Mouse (Mus musculus): ENCODE measurements around the gene Lrrc39. TPM values are rescaled to one million over a fixed set of nuclear protein-coding genes. Genes with fewer than 3 reads are reported as not detected.
A peak's percentile ranks its signal among the peaks of the same experiment; 100 is the strongest.

Lrrc39 gene
- total RNA-seq, 1 experiment, result 0.62 TPM

DNA sequence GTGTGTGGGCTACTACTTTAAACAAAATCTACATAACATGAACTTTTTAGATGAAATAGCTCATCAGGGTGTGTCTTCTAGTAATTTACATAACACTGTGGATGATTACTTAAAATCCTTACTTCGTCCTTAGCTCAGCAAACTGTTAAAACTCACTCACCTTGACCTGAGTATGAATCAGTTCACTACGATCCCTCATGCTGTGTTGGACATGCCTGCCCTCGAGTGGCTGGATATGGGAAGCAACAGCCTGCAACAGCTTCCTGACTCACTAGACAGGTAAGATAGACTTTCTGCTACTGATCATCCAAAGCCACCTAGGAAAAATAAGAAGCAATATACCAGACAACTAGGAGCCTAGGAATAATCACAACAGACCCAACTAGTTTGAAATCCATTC lies 14.5 kb downstream of the Lrrc39 start:
- H3K36me3 ChIP-seq (ENCODE audit: control insufficient read depth, insufficient read depth, low read length, poor library complexity, severe bottlenecking), result peaks cover 7% of the 10 kb centered on the region
- in situ Hi-C loops (cut with MboI; ENCODE audit: low sequenced_read_pairs in 2 of 2, unreplicated experiment in 2 of 2), result no loop called here
- no peaks in the 10 kb centered on the region for H3K9me3 ChIP-seq (ENCODE audit: control insufficient read depth, insufficient read depth, low read depth, low read length)
- no peak overlapping the region for H3K27ac ChIP-seq (ENCODE audit: insufficient read depth, low read depth, low read length, poor library complexity, severe bottlenecking)
- peaks cover 0 to 1% of the 10 kb centered on the region in 2 experiments; a peak in 1 of 4 replicates for H3K4me1 ChIP-seq (ENCODE audit: control insufficient read depth in 2 of 2, insufficient read depth in 2 of 2, low read length in 2 of 2, poor library complexity in 1 of 2)
- TF ChIP-seq HCFC1 (IDR thresholded peaks at IDR 0.05; ENCODE audit: borderline replicate concordance, insufficient read depth, low read length) (no peak), ZC3H11A (IDR thresholded peaks at IDR 0.05; ENCODE audit: borderline replicate concordance, low read depth, low read length) (no peak), MAFK (IDR thresholded peaks at IDR 0.05; ENCODE audit: insufficient read depth, low read depth, low read length) (no peak), CHD2 (IDR thresholded peaks at IDR 0.05; ENCODE audit: low read depth, low read length) (no peak), ZNF384 (IDR thresholded peaks at IDR 0.05; ENCODE audit: low read depth, low read length) (no peak)
- no peak overlapping the region for H3K9ac ChIP-seq (ENCODE audit: insufficient read depth, low read depth, low read length, poor library complexity, severe bottlenecking)
- peak; percentile 20 for DNase-seq (ENCODE audit: low read depth, low spot score)
- no peak overlapping the region for H3K4me3 ChIP-seq (ENCODE audit: insufficient read depth in 1 of 2, low read depth in 1 of 2, low read length in 2 of 2, poor library complexity in 1 of 2, severe bottlenecking in 1 of 2)

DNA sequence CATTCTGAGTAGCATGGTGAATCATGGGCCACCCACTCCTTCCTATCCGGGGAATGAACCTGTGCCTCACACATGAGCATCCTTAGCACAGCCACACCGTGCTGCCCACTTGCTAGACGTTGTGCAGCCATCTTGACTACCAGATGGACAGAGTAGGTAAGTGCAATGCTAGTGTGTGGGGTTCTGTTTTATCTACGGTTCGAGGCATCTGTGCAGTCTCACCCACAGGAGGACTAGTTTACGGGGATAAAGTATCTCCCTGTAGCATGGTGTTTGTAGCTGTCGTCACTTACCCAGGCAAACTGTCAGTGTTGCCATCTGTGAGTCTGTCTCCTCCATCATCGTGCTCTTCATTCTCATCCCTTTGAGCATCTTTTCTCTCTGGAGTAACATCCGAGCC lies 19.4 kb downstream of the Lrrc39 start:
- no peak overlapping the region for H3K27ac ChIP-seq (ENCODE audit: insufficient read depth, low read depth, low read length, poor library complexity, severe bottlenecking)
- H3K36me3 ChIP-seq (ENCODE audit: control insufficient read depth, insufficient read depth, low read length, poor library complexity, severe bottlenecking), result peaks cover 20% of the 10 kb centered on the region
- no peak for DNase-seq (ENCODE audit: low read depth, low spot score)
- H3K4me1 ChIP-seq (ENCODE audit: control insufficient read depth in 2 of 2, insufficient read depth in 2 of 2, low read length in 2 of 2, poor library complexity in 1 of 2), result peaks cover 0 to 1% of the 10 kb centered on the region in 2 experiments; a peak in 1 of 4 replicates
- no peaks in the 10 kb centered on the region for H3K9me3 ChIP-seq (ENCODE audit: control insufficient read depth, insufficient read depth, low read depth, low read length)
- no peak overlapping the region for H3K9ac ChIP-seq (ENCODE audit: insufficient read depth, low read depth, low read length, poor library complexity, severe bottlenecking)
- TF ChIP-seq HCFC1 (IDR thresholded peaks at IDR 0.05; ENCODE audit: borderline replicate concordance, insufficient read depth, low read length) (no peak), ZNF384 (IDR thresholded peaks at IDR 0.05; ENCODE audit: low read depth, low read length) (no peak), MAFK (IDR thresholded peaks at IDR 0.05; ENCODE audit: insufficient read depth, low read depth, low read length) (no peak), ZC3H11A (IDR thresholded peaks at IDR 0.05; ENCODE audit: borderline replicate concordance, low read depth, low read length) (no peak), CHD2 (IDR thresholded peaks at IDR 0.05; ENCODE audit: low read depth, low read length) (no peak)
- no peak overlapping the region for H3K4me3 ChIP-seq (ENCODE audit: insufficient read depth in 1 of 2, low read depth in 1 of 2, low read length in 2 of 2, poor library complexity in 1 of 2, severe bottlenecking in 1 of 2)
- in situ Hi-C loops (cut with MboI; ENCODE audit: low sequenced_read_pairs in 2 of 2, unreplicated experiment in 2 of 2), result no loop called here

DNA sequence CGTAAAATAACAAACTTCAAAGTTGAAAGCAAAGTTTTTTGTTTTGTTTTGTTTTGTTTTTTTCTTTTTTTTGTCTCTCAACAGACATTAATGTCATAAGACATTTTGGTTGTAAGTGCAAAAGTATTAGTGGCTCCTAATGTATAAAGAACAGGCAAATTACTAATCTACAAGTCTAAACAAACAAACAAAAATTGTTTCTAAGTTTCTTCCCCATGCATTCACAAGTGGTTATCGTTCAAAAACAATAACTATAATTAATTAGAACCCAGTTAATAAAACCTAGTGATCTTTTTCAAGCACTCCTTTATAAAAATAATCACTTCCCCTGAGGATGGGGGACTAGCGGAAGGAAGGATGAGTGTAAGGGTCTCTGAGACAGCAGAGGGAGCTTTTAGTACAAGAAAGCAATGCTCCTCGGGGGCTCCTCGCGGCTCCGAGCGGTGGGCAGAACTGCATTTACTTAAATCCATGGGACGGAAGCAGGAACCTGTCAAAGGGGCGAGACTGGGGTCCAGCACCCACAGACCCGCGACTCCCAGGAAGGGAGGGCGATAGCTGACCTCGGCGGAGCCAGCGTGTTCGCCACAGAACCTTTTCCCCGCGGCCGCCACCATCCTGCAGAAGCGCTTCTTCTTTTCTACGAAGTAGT lies 31.4 kb downstream of the Lrrc39 start:
- Histone ChIP-seq H3K36me3 (ENCODE audit: control insufficient read depth, insufficient read depth, low read length, poor library complexity, severe bottlenecking) (peaks cover 12% of the 10 kb centered on the region), H3K4me1 (ENCODE audit: control insufficient read depth in 2 of 2, insufficient read depth in 2 of 2, low read length in 2 of 2, poor library complexity in 1 of 2) (peaks cover 0 to 2% of the 10 kb centered on the region in 2 experiments; a peak in 2 of 4 replicates), H3K4me3 (ENCODE audit: insufficient read depth in 1 of 2, low read depth in 1 of 2, low read length in 2 of 2, poor library complexity in 1 of 2, severe bottlenecking in 1 of 2) (peak overlapping the region; percentile 94 to 98), H3K27ac (ENCODE audit: insufficient read depth, low read depth, low read length, poor library complexity, severe bottlenecking) (peak overlapping the region; percentile 69), H3K9me3 (ENCODE audit: control insufficient read depth, insufficient read depth, low read depth, low read length) (no peaks in the 10 kb centered on the region), H3K9ac (ENCODE audit: insufficient read depth, low read depth, low read length, poor library complexity, severe bottlenecking) (peak overlapping the region; percentile 95)
- TF ChIP-seq HCFC1 (IDR thresholded peaks at IDR 0.05; ENCODE audit: borderline replicate concordance, insufficient read depth, low read length), result no peak
- no peak for TF ChIP-seq CHD2 (IDR thresholded peaks at IDR 0.05; ENCODE audit: low read depth, low read length)
- no peak for TF ChIP-seq MAFK (IDR thresholded peaks at IDR 0.05; ENCODE audit: insufficient read depth, low read depth, low read length)
- no peak for TF ChIP-seq ZC3H11A (IDR thresholded peaks at IDR 0.05; ENCODE audit: borderline replicate concordance, low read depth, low read length)
- no peak for TF ChIP-seq ZNF384 (IDR thresholded peaks at IDR 0.05; ENCODE audit: low read depth, low read length)
- DNase-seq (ENCODE audit: low read depth, low spot score), result peak; percentile 24
- in situ Hi-C loops (cut with MboI; ENCODE audit: low sequenced_read_pairs in 2 of 2, unreplicated experiment in 2 of 2), result no loop called here

DNA sequence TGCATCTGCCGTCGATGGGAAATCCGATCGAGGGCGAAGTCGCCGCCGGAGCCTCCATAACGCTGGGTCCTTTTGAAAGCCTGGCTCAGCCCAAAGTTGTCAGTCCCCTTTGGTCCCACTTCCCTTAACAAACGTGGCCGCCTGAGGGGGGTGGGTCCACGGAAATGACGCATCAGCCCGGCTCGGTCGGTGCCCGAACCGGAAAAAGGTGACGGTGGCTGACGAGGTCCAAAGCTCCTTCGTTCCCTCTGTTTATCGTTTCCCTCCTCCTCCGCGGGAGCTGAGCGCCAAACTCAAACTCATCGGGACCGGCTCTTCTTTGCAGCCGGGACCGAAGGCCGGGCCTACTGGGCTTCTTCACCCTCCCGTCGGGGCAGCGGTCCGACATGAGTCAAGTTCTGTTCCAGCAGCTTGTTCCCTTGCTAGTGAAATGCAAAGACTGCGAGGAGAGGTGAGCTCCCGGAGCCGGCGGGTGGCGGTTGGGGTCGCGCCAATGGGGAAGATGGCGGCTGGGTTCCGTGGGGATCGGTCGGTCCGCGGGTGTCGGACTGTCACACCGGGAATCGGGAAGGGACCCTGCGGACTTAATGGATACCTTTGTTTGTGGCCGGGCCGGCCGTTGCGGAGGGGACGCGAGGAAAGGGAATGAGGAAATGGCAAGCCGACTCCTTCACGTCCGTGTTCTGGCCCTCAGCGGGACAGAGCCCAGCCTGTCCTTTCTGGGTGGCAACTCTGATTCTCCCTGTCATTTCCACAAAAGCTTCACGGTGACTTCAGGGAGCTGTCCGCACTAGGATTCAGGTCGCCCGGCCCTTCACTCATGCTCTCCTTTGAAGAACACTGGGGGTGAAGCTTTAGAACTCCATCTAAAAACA lies 32.2 kb downstream of the Lrrc39 start, which contains the start of gene Sass6:
Gene Sass6 (plus strand): TSS at position 255 of the 875 bp plus-strand sequence.
- in situ Hi-C loops (cut with MboI; ENCODE audit: low sequenced_read_pairs in 2 of 2, unreplicated experiment in 2 of 2), result no loop called here
- H3K36me3 ChIP-seq (ENCODE audit: control insufficient read depth, insufficient read depth, low read length, poor library complexity, severe bottlenecking), result peaks cover 7% of the 10 kb centered on the region
- H3K27ac ChIP-seq (ENCODE audit: insufficient read depth, low read depth, low read length, poor library complexity, severe bottlenecking), result peak within 1 kb of the TSS; percentile 71
- peak; percentile 96 for DNase-seq (ENCODE audit: low read depth, low spot score)
- H3K9ac ChIP-seq (ENCODE audit: insufficient read depth, low read depth, low read length, poor library complexity, severe bottlenecking), result peak within 1 kb of the TSS; percentile 95
- TF ChIP-seq MAFK (IDR thresholded peaks at IDR 0.05; ENCODE audit: insufficient read depth, low read depth, low read length), result no peak
- TF ChIP-seq HCFC1 (IDR thresholded peaks at IDR 0.05; ENCODE audit: borderline replicate concordance, insufficient read depth, low read length), result peak; percentile 85; the same call in 1 of the 2 replicates
- peaks cover 0 to 2% of the 10 kb centered on the region in 2 experiments; a peak in 2 of 4 replicates for H3K4me1 ChIP-seq (ENCODE audit: control insufficient read depth in 2 of 2, insufficient read depth in 2 of 2, low read length in 2 of 2, poor library complexity in 1 of 2)
- no peaks in the 10 kb centered on the region for H3K9me3 ChIP-seq (ENCODE audit: control insufficient read depth, insufficient read depth, low read depth, low read length)
- H3K4me3 ChIP-seq (ENCODE audit: insufficient read depth in 1 of 2, low read depth in 1 of 2, low read length in 2 of 2, poor library complexity in 1 of 2, severe bottlenecking in 1 of 2), result peak within 1 kb of the TSS; percentile 94 to 98
